In the genomic region with DNA sequence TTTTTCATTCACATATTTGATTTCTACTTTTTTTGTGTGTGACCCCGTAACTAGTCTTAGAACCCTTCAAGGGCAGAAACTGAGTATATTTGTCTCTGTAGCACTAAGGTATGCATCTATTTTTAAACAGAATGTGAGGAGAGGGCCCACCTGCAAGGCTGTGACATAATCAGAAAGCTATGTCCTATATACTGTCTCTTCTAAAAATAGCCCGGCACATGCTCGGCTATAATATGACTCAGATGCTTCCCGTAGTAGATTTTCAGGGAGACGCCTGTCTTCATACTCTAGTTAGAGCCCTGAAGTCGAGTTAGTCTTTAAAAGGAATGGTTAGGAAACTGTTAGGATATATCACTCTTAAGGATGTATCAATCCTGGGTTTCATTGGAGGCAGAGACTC, we compare ENCODE assay signal across 18 mouse cellular contexts.
DNase-seq lines count a peak whose midpoint lies in the region; ATAC-seq and TF ChIP-seq lines count a peak whose summit lies in the region.
"Had no signal": no experiment of that assay in that cellular context is flagged by ENCODE, and none has a peak within 500 bp of the region (broad histone marks: within the 10 kb centered on the region; RNA-seq: fewer than 3 reads in every experiment).

No protein-coding gene starts in this region.

- peak; percentile 49; the same call in 1 of the 2 replicates for ATAC-seq in intestine, embryonic 15.5 days
- ATAC-seq in intestine, postnatal 0 days: no peak
- ATAC-seq in limb, embryonic 15.5 days (ENCODE audit: insufficient number of reproducible peaks, low FRiP score, low TSS enrichment, low read depth): no peak; the same call in 1 of the 2 replicates
- ATAC-seq: forebrain, embryonic 13.5 days; liver, embryonic 12.5 days; midbrain, embryonic 13.5 days had no signal

- H3K4me3 ChIP-seq in intestine, embryonic 15.5 days (replicated peaks): no peak overlapping the region
- no peak overlapping the region for H3K4me3 ChIP-seq in intestine, postnatal 0 days (ENCODE audit: low read depth, low read length)
- no peak overlapping the region for H3K4me3 ChIP-seq in limb, embryonic 15.5 days
- H3K4me3 ChIP-seq: forebrain, embryonic 13.5 days; hindbrain, embryonic 15.5 days; liver, embryonic 12.5 days; midbrain, embryonic 13.5 days had no signal

- 0 out of 2 replicates have a peak, but pooled peaks cover 7% of the 10 kb centered on the region for H3K4me1 ChIP-seq in intestine, embryonic 15.5 days (replicated peaks)
- H3K4me1 ChIP-seq in intestine, postnatal 0 days (replicated peaks; ENCODE audit: control insufficient read depth, insufficient read depth, low read length): no peaks in the 10 kb centered on the region
- peaks cover 32% of the 10 kb centered on the region for H3K4me1 ChIP-seq in limb, embryonic 15.5 days
- H3K4me1 ChIP-seq: forebrain, embryonic 13.5 days; hindbrain, embryonic 15.5 days; midbrain, embryonic 13.5 days had no signal

- H3K4me2 ChIP-seq in intestine, embryonic 15.5 days (replicated peaks): no peak overlapping the region
- no peak overlapping the region for H3K4me2 ChIP-seq in intestine, postnatal 0 days (replicated peaks; ENCODE audit: low read depth)
- no peak overlapping the region for H3K4me2 ChIP-seq in limb, embryonic 15.5 days
- H3K4me2 ChIP-seq: forebrain, embryonic 13.5 days; hindbrain, embryonic 15.5 days; liver, embryonic 12.5 days; midbrain, embryonic 13.5 days had no signal

- no peaks in the 10 kb centered on the region for H3K27me3 ChIP-seq in intestine, embryonic 15.5 days (replicated peaks)
- no peaks in the 10 kb centered on the region for H3K27me3 ChIP-seq in intestine, postnatal 0 days (replicated peaks; ENCODE audit: control insufficient read depth, insufficient read depth, low read length)
- H3K27me3 ChIP-seq in limb, embryonic 15.5 days: no peaks in the 10 kb centered on the region
- H3K27me3 ChIP-seq: forebrain, embryonic 13.5 days; hindbrain, embryonic 15.5 days; liver, embryonic 12.5 days; midbrain, embryonic 13.5 days had no signal

- no peak overlapping the region; the same call in 1 of the 2 replicates for H3K27ac ChIP-seq in intestine, embryonic 15.5 days
- no peak overlapping the region for H3K27ac ChIP-seq in intestine, postnatal 0 days (ENCODE audit: low read depth, low read length)
- peak overlapping the region; percentile 74 for H3K27ac ChIP-seq in limb, embryonic 15.5 days
- H3K27ac ChIP-seq: forebrain, embryonic 13.5 days; hindbrain, embryonic 15.5 days; liver, embryonic 12.5 days; midbrain, embryonic 13.5 days had no signal

- WGBS in intestine, embryonic 15.5 days: 32% methylated on average over 6 of the region's 6 CpGs
- WGBS in intestine, postnatal 0 days: 44% methylated on average over 6 of the region's 6 CpGs
- WGBS in limb, embryonic 15.5 days: 16% methylated on average over 6 of the region's 6 CpGs

- H3K36me3 ChIP-seq in intestine, embryonic 15.5 days: no peaks in the 10 kb centered on the region
- no peaks in the 10 kb centered on the region for H3K36me3 ChIP-seq in intestine, postnatal 0 days (ENCODE audit: control insufficient read depth, insufficient read depth)
- no peaks in the 10 kb centered on the region for H3K36me3 ChIP-seq in limb, embryonic 15.5 days
- H3K36me3 ChIP-seq: hindbrain, embryonic 15.5 days; liver, embryonic 12.5 days; midbrain, embryonic 13.5 days had no signal

- DNase-seq in frontal cortex, adult 2 months (ENCODE audit: extremely low spot score in 1 of 2, low spot score in 1 of 2): peak; percentile 11 to 43
- no peak for DNase-seq in frontal cortex, postnatal 10 days (ENCODE audit: low spot score in 2 of 2)
- DNase-seq in NIH3T3 (ENCODE audit: low read depth): peak; percentile 84
- DNase-seq in cerebellum, postnatal 4 days (ENCODE audit: low spot score in 2 of 2): no peak
- DNase-seq in left cerebral cortex, postnatal 4 days: no peak
- DNase-seq: adrenal gland, postnatal 10 days; B cell, adult 2 months; cerebellum, adult 9-11 months; gastrocnemius, postnatal 25 days; lung, postnatal 36 days; right cerebral cortex, postnatal 25 days had no signal

- intact Hi-C loops in left cerebral cortex, postnatal 4 days (cut with DNase I): no loop called here

- H3K9ac ChIP-seq in intestine, embryonic 15.5 days: no peak overlapping the region
- no peak overlapping the region for H3K9ac ChIP-seq in intestine, postnatal 0 days (ENCODE audit: low read depth, low read length)
- no peak overlapping the region for H3K9ac ChIP-seq in limb, embryonic 15.5 days
- H3K9ac ChIP-seq: forebrain, embryonic 13.5 days; hindbrain, embryonic 15.5 days; liver, embryonic 12.5 days; midbrain, embryonic 13.5 days had no signal

- H3K9me3 ChIP-seq in intestine, embryonic 15.5 days: no peaks in the 10 kb centered on the region
- H3K9me3 ChIP-seq in intestine, postnatal 0 days (ENCODE audit: control insufficient read depth): no peaks in the 10 kb centered on the region
- H3K9me3 ChIP-seq in limb, embryonic 15.5 days: no peaks in the 10 kb centered on the region
- H3K9me3 ChIP-seq: forebrain, embryonic 13.5 days; hindbrain, embryonic 15.5 days; midbrain, embryonic 13.5 days had no signal

- TF ChIP-seq CTCF in intestine, postnatal 0 days (IDR thresholded peaks at IDR 0.05; ENCODE audit: low read depth): no peak

Comparison
In these comparisons a context has a peak if more than half of its experiments do, and no peak if none do; other contexts are left out.
1. DNase-seq: peak in frontal cortex, adult 2 months (2 of 2) and NIH3T3 (single experiment); none in frontal cortex, postnatal 10 days (0 of 2), cerebellum, postnatal 4 days (0 of 2) and left cerebral cortex, postnatal 4 days (single experiment).